Mouse (Mus musculus) limb, embryonic 12.5 days (tissue): ENCODE results near the gene Cd300lb. TPM values are rescaled to one million over a fixed set of nuclear protein-coding genes. Genes with fewer than 3 reads are reported as not detected.
"Not testable (repeated sequence)": the region's sequence is repeated elsewhere in the genome, so short reads cannot be mapped to it uniquely, and the experiment has no call there.

ENCODE experiments used
- ATAC-seq: fragments of 200-750 bp; cut with Nextera tagmentation; 2 replicates; pipeline ENCODE4 v1.8.0; 2017; ENCODE audit warnings: low read depth, moderate TSS enrichment; ENCODE audit not compliant: insufficient number of reproducible peaks, insufficient read depth, low FRiP score, low TSS enrichment
- H3K27ac ChIP-seq: fragments of 300-500 bp; sonication (generic); 2 replicates; pipeline ENCODE4 v1.5.1; 2016; ENCODE audit warnings: mild to moderate bottlenecking, moderate library complexity
- H3K27me3 ChIP-seq: fragments of 300-500 bp; sonication (generic); 2 replicates; pipeline ENCODE4 v1.6.1; 2016; ENCODE audit warnings: mild to moderate bottlenecking, moderate library complexity
- H3K36me3 ChIP-seq: fragments of 300-500 bp; sonication (generic); 2 replicates; pipeline ENCODE4 v1.6.1; 2016; ENCODE audit warnings: mild to moderate bottlenecking, moderate library complexity
- H3K4me1 ChIP-seq: fragments of 300-500 bp; sonication (generic); replicated peaks from 2 replicates; pipeline ENCODE4 v1.6.1; 2016
- H3K4me2 ChIP-seq: fragments of 300-500 bp; sonication (generic); 2 replicates; pipeline ENCODE4 v1.6.1; 2016; ENCODE audit warnings: mild to moderate bottlenecking, moderate library complexity
- H3K4me3 ChIP-seq: fragments of 300-500 bp; sonication (generic); replicated peaks from 2 replicates; pipeline ENCODE4 v1.5.1; 2016; ENCODE audit warnings: mild to moderate bottlenecking
- H3K9ac ChIP-seq: fragments of 300-500 bp; sonication (generic); replicated peaks from 2 replicates; pipeline ENCODE4 v1.6.1; 2016; ENCODE audit warnings: mild to moderate bottlenecking, moderate library complexity
- H3K9me3 ChIP-seq: fragments of 300-500 bp; sonication (generic); 2 replicates; pipeline ENCODE4 v1.6.1; 2016; ENCODE audit warnings: mild to moderate bottlenecking, moderate library complexity
- WGBS: fragments of 180-500 bp; shearing (Covaris S2); methylation state at CpG from one replicate; pipeline ENCODE4 v1.1.7; 2016; 5-methylcytosine and 5-hydroxymethylcytosine counted together
- polyA plus RNA-seq: library from polyadenylated mRNA; unstranded; fragments of >200 nt; fragmentation: Nextera tagmentation; extraction: Ambion mirVana; gene quantifications from 2 replicates; pipeline ENCODE4 v1.2.1, GENCODE M21; 2016

Cd300lb gene
- polyA plus RNA-seq, 1 experiment from 2014 or later: not detected

DNA sequence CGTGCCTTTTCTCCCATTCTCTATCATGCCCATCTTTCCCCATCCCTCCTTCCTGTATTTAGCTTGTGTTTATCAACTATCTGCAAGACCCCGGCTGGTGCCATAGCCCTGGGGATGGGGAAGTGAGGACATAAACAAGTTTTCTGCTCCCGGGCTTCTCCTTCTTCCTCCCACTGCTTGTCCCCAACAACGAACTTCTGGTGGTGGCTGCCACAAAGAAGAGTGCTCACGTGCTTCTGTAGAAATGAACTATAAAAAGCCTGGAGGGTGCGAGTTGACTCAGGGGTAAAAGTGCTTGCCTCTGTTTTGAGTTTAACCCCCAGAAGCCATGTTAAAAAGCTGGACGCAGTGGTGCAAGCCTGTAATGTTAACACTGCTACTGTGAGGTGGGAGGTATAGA, 19.2 kb downstream of the Cd300lb start:
- Histone ChIP-seq H3K9ac (no peak overlapping the region), H3K9me3 (no peaks in the 10 kb centered on the region), H3K4me1 (no peaks in the 10 kb centered on the region), H3K27ac (no peak overlapping the region), H3K4me2 (no peak overlapping the region), H3K36me3 (no peaks in the 10 kb centered on the region), H3K27me3 (peaks cover 13% of the 10 kb centered on the region), H3K4me3 (no peak overlapping the region)
- 32% methylated on average over 7 of the region's 7 CpGs for WGBS
- ATAC-seq: no peak

DNA sequence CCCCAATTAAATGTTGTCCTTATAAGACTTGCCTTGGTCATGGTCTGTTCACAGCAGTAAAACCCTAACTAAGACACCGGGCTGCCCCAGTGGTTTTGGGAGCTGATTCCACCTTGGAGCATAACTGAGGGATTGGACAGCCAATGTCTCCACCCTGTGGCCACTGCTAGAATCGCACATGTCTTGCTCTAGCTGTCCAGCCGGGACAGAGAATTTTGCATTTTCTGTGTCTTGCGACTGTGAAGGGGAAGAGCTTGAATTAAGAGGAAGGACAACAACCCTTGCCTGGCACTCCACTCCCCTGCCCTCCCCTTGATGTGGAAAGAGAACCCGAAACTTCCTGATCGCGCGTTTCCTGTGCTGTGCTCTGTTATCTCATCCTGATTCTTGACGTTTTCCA, 21.3 kb downstream of the Cd300lb start:
- Histone ChIP-seq H3K4me3 (no peak overlapping the region), H3K27me3 (peaks cover 13% of the 10 kb centered on the region), H3K27ac (no peak overlapping the region), H3K36me3 (no peaks in the 10 kb centered on the region), H3K9ac (no peak overlapping the region), H3K4me2 (no peak overlapping the region), H3K4me1 (no peaks in the 10 kb centered on the region), H3K9me3 (no peaks in the 10 kb centered on the region)
- WGBS: 23% methylated on average over 9 of the region's 9 CpGs
- ATAC-seq: 0 out of 2 replicates have a peak, but pooled peaks have one; percentile 26

DNA sequence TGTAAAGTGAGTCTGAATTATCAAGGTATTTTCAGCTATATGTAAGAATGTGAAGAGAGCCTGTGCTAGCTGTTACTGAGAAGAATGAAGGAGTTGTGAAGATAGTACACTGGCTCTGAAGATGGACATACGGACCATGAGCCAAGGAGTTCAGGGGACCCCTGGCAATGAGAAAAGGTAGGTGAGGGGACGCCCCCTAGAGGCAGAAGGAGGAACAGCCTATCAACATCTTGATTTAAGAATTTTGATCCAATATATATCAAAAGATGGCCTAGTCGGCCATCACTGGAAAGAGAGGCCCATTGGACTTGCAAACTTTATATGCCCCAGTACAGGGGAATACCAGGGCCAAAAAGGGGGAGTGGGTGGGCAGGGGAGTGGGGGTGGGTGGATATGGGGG, 24.6 kb downstream of the Cd300lb start:
- H3K27ac ChIP-seq, H3K9me3 ChIP-seq, H3K9ac ChIP-seq, H3K4me3 ChIP-seq, H3K36me3 ChIP-seq, ATAC-seq, H3K4me1 ChIP-seq, H3K4me2 ChIP-seq: not testable (repeated sequence)
- peaks cover 14% of the 10 kb centered on the region for H3K27me3 ChIP-seq
- WGBS: 31% methylated on average over 3 of the region's 3 CpGs

DNA sequence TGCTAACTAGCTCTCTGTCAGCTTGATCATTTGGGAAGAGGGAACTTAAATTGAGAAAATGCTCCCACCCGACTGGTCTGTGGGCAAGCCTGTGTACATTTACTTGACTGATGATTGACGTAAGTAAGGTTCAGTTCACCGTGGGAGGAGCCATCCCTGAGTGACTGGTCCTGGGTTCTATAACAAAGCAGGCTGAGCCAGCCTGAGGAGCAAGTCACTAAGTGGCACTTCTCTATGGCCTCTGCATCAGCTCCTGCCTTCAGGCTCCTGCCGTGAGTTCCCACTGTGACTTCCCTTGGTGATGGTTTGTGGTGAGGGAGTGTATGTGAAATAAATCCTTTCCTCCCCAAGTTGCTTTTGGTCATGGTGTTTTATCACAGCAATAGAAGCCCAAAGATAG, 26.1 kb downstream of the Cd300lb start:
- Histone ChIP-seq H3K4me1 (no peaks in the 10 kb centered on the region), H3K27ac (no peak overlapping the region), H3K4me3 (no peak overlapping the region), H3K27me3 (peaks cover 7% of the 10 kb centered on the region), H3K4me2 (no peak overlapping the region), H3K36me3 (no peaks in the 10 kb centered on the region), H3K9me3 (no peaks in the 10 kb centered on the region), H3K9ac (no peak overlapping the region)
- WGBS: 61% methylated on average over 4 of the region's 4 CpGs
- no peak for ATAC-seq

DNA sequence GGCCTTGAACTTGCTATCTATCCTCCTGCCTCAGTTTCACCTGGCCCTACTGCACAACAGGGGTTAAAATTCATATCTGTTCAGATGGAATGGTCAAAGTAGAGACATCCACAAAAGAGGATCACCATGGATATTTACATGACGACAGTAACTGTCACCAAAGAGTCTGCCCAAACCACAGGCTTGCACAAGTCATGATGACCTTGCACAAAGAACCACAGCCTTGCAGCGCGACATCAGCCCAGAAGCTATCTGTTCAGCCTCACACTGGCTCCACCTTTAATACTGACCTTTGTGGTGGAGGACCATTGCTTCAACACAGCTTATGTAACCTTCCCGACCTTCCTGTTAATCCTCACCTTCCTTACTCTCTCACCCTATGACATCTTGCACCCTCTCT, 26.6 kb downstream of the Cd300lb start:
- Histone ChIP-seq H3K27ac (no peak overlapping the region), H3K4me2 (no peak overlapping the region), H3K4me1 (no peaks in the 10 kb centered on the region), H3K9me3 (no peaks in the 10 kb centered on the region), H3K27me3 (peaks cover 6% of the 10 kb centered on the region; the same call in 1 of the 2 replicates), H3K9ac (no peak overlapping the region), H3K4me3 (no peak overlapping the region), H3K36me3 (no peaks in the 10 kb centered on the region)
- no peak for ATAC-seq
- WGBS: 81% methylated on average over 4 of the region's 4 CpGs

DNA sequence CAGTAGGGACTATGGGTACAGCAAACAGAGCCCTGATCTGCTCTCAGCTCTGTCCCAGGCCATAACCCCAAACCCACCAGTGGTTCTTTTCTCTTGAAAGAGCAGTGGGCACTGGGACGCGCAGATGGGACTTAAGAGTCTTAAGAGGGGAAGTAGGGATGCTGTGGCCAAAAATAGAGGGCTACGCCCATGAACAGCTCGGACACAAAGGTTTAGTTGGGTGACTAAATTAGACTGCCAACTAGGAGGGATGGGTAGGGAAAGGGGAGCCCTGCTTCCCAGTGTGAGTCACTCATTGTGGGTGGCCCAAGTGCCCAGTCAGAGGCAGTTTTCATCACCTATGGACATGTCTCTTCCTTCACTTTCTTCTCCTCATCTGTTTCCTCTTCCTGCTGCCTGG, 31.0 kb downstream of the Cd300lb start:
- H3K9me3 ChIP-seq: no peaks in the 10 kb centered on the region
- H3K4me1 ChIP-seq: no peaks in the 10 kb centered on the region
- H3K4me2 ChIP-seq: no peak overlapping the region
- no peak overlapping the region for H3K27ac ChIP-seq
- H3K9ac ChIP-seq: no peak overlapping the region
- H3K36me3 ChIP-seq: no peaks in the 10 kb centered on the region
- 94% methylated on average over 4 of the region's 4 CpGs for WGBS
- ATAC-seq: no peak
- H3K4me3 ChIP-seq: no peak overlapping the region
- peaks cover 6% of the 10 kb centered on the region; the same call in 1 of the 2 replicates for H3K27me3 ChIP-seq

DNA sequence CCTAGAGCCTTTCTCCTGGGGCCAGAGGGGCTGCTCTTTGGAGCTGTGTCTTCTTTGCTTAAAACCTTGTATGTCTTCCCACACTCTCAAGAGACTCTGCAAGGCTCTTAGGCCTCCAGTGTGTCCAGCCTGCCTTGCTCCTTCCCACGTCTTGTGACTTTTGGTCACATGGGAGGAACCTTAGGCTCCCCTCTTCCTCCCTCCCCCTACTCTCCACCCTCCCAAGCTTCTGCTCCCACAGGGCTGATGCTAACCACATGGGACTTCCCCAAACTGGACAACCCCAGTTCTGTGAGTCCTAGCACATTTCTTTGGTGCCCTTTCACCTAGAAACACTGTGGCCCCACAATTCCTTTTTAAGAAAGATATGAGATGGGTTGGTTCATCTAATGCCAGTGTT, 36.2 kb downstream of the Cd300lb start:
- 47% methylated on average over 1 of the region's 1 CpGs for WGBS

DNA sequence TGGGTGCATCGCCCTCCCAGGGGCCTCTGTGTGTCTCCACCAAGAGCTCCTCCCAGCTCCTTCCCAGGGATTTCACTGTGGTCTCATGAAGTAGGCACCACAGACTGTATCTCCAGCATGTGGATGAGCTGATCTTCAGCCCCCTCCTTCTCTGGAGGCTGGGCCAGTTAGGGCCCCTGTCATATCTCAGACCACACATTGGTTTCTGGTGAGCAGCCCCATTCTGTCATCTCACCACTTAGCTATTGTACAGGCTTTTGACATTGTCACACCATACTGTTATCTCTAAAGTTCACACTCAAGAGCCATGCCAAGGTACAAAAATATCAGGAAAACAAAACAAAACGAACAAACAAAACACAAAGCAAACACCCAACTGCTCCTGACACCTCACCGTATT, 38.1 kb downstream of the Cd300lb start:
- Histone ChIP-seq H3K27ac (no peak overlapping the region), H3K9me3 (no peaks in the 10 kb centered on the region), H3K4me3 (no peak overlapping the region), H3K9ac (no peak overlapping the region), H3K4me1 (no peaks in the 10 kb centered on the region), H3K4me2 (no peak overlapping the region), H3K36me3 (no peaks in the 10 kb centered on the region), H3K27me3 (no peaks in the 10 kb centered on the region)
- ATAC-seq: no peak
- WGBS: 82% methylated on average over 3 of the region's 3 CpGs

More for the DNA sequence above, 36.2 kb downstream of the Cd300lb start:
- Histone ChIP-seq H3K9ac (no peak overlapping the region), H3K27ac (no peak overlapping the region), H3K4me2 (no peak overlapping the region), H3K4me1 (no peaks in the 10 kb centered on the region), H3K4me3 (no peak overlapping the region), H3K36me3 (no peaks in the 10 kb centered on the region), H3K27me3 (no peaks in the 10 kb centered on the region), H3K9me3 (no peaks in the 10 kb centered on the region)
- ATAC-seq: no peak

DNA sequence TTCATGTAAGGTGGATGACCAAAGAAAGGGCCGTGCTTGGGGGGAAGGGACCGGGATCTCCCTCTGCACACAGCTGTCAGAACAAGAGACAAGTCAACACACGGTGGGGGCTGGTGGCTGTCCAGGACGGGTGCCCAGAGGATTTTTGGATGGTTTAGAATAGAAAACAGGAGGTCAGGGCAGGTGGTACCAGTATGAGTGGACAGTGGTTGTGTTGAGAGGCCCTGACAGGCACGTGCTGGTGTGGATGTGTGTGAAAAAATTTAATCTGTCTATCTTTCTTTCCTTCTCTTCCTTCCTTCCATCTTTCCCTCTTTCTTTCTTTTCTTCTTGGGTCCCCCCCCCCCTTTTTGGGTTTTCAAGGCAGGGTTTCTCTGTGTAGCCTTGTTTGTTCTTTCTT, 43.6 kb downstream of the Cd300lb start:
- H3K36me3 ChIP-seq: no peaks in the 10 kb centered on the region
- no peak for ATAC-seq
- no peaks in the 10 kb centered on the region for H3K4me1 ChIP-seq
- no peak overlapping the region for H3K4me2 ChIP-seq
- H3K9ac ChIP-seq: no peak overlapping the region
- no peaks in the 10 kb centered on the region for H3K9me3 ChIP-seq
- WGBS: 72% methylated on average over 5 of the region's 5 CpGs
- H3K27me3 ChIP-seq: 0 out of 2 replicates have a peak, but pooled peaks cover 3% of the 10 kb centered on the region
- no peak overlapping the region for H3K4me3 ChIP-seq
- no peak overlapping the region for H3K27ac ChIP-seq

DNA sequence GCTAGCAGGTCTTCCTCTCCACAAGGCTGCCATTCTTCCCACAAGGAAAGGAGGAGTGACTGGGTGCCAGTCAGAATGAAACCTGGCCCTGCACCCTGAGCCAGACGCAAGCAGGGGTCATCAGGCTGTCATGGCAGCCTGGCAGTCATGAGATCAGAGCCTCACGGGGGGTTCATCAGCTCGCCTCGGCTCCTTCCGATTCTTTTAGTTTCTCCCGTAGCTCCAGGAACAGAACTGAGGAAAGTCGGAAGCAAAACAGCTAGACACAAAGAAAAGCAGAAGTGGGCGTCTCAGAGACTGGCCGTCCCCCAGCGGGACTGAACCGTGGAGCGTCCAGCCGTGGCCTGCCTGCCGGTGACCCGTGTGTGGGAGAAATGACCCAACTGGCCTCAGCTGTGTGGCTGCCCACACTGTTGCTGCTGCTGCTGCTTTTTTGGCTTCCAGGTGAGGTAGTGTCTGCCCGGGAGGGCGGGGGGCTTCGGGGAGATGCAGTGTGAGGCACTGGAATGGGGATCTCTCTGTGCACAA, 44.1 kb downstream of the Cd300lb start, which contains the start of gene Cd300a:
Gene Cd300a, plus strand, starts transcription at position 51 of the 528 bp plus-strand sequence.
- H3K27ac ChIP-seq: no peak within 1 kb of the TSS
- H3K9ac ChIP-seq: no peak within 1 kb of the TSS
- H3K9me3 ChIP-seq: no peaks in the 10 kb centered on the region
- WGBS: 85% methylated on average over 18 of the region's 18 CpGs
- no peak for ATAC-seq
- H3K36me3 ChIP-seq: no peaks in the 10 kb centered on the region
- H3K27me3 ChIP-seq: 0 out of 2 replicates have a peak, but pooled peaks cover 3% of the 10 kb centered on the region
- no peak within 1 kb of the TSS for H3K4me2 ChIP-seq
- H3K4me1 ChIP-seq: no peaks in the 10 kb centered on the region
- no peak within 1 kb of the TSS for H3K4me3 ChIP-seq

DNA sequence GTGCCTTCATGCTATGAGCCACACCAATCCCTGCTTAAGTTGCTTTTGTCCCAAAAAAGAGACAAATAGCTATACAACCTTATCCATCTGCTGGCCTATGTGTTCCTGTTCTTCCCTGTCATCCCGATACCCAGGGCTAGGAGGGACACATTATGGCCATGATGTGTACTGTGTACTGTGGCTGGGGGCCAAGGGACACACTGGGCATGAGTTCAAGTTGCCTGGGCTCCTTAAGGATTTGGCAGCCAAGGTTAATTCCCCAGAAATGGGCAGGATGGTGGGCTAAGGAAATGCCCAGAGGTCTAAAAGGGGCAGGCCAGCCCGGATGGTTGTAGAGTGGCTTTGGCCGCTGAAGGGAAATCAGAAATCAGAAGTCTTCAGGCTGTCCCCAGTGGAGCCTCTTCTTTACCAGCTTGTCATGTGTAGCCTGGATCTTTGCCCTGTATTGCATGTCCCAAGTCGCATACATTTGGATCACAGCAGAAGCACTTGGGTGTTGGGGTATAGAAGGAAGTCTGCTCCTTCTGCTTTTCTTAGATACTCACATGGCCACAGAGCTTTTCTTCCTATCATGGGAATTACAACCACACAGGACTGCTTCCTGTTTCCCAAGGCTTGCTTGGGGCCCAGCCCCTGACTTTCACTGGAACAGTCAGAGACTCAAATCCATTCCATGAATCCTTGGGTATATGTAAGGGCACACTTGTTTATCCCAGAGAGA, 49.6 kb downstream of the Cd300lb start:
- 88% methylated on average over 4 of the region's 4 CpGs for WGBS
- H3K4me1 ChIP-seq: no peaks in the 10 kb centered on the region
- no peak overlapping the region for H3K9ac ChIP-seq
- H3K4me3 ChIP-seq: no peak overlapping the region
- H3K27ac ChIP-seq: no peak overlapping the region
- H3K4me2 ChIP-seq: no peak overlapping the region
- ATAC-seq: no peak
- no peaks in the 10 kb centered on the region for H3K27me3 ChIP-seq
- H3K9me3 ChIP-seq: no peaks in the 10 kb centered on the region
- no peaks in the 10 kb centered on the region for H3K36me3 ChIP-seq
